Mouse (Mus musculus): Measurements from ENCODE around the gene Dmp1. TPM values are rescaled to one million over a fixed set of nuclear protein-coding genes. Genes with fewer than 3 reads are reported as not detected.

The Dmp1 gene
- total RNA-seq (2021) (under 1 TPM in 1 of 2 experiments, not detected in 1; 0.10 TPM), polyA plus RNA-seq (2012; rRNA removed) (not detected in 2 replicates)
- long read RNA-seq = 0 reads

GRCm38 (mm10) chr5:104202351-104202750 lies at the start of gene Dmp1:
Gene Dmp1, plus strand, starts transcription at chr5:104202613.
- peak; percentile 19 for DNase-seq

- no peak for DNase-seq
Observed at GRCm38 (mm10) chr5:104157701-104158100, 44.7 kb upstream of the Dmp1 start.

GRCm38 (mm10) chr5:104158332-104159052 lies 43.9 kb upstream of the Dmp1 start:
- peak; percentile 60 for DNase-seq

GRCm38 (mm10) chr5:104160581-104160980 lies 41.8 kb upstream of the Dmp1 start:
- DNase-seq = no peak

GRCm38 (mm10) chr5:104161390-104161789 lies 41.0 kb upstream of the Dmp1 start:
- peak; percentile 60 for DNase-seq

GRCm38 (mm10) chr5:104163536-104163935 lies 38.9 kb upstream of the Dmp1 start:
- DNase-seq = no peak

- DNase-seq = no peak
Observed at GRCm38 (mm10) chr5:104170412-104170811, 32.0 kb upstream of the Dmp1 start, which contains the start of gene Dspp. Gene Dspp, plus strand, starts transcription at chr5:104170712.

- no peak for DNase-seq
Observed at GRCm38 (mm10) chr5:104173094-104173493, 29.3 kb upstream of the Dmp1 start.

- DNase-seq = no peak
Observed at GRCm38 (mm10) chr5:104183743-104184142, 18.7 kb upstream of the Dmp1 start.

GRCm38 (mm10) chr5:104187281-104187680 lies 15.1 kb upstream of the Dmp1 start:
- no peak for DNase-seq

GRCm38 (mm10) chr5:104195086-104195485 lies 7.3 kb upstream of the Dmp1 start:
- DNase-seq = peak; percentile 10

- DNase-seq = no peak
Observed at GRCm38 (mm10) chr5:104201153-104201950, 1.1 kb upstream of the Dmp1 start.

GRCm38 (mm10) chr5:104212531-104212930 lies 10.1 kb downstream of the Dmp1 start:
- no peak for DNase-seq

GRCm38 (mm10) chr5:104218926-104219325 lies 16.5 kb downstream of the Dmp1 start:
- no peak for DNase-seq

GRCm38 (mm10) chr5:104224299-104224698 lies 21.9 kb downstream of the Dmp1 start:
- DNase-seq = no peak

- no peak for DNase-seq
Observed at GRCm38 (mm10) chr5:104224750-104225149, 22.3 kb downstream of the Dmp1 start.

GRCm38 (mm10) chr5:104228497-104228896 lies 26.1 kb downstream of the Dmp1 start:
- no peak for DNase-seq

GRCm38 (mm10) chr5:104236741-104237140 lies 34.3 kb downstream of the Dmp1 start:
- no peak for DNase-seq

GRCm38 (mm10) chr5:104239674-104240378 lies 37.4 kb downstream of the Dmp1 start:
- DNase-seq = peak; percentile 40

- no peak for DNase-seq
Observed at GRCm38 (mm10) chr5:104244261-104244660, 41.8 kb downstream of the Dmp1 start.

GRCm38 (mm10) chr5:104251811-104252210 lies 49.4 kb downstream of the Dmp1 start:
- peak; percentile 2 for DNase-seq

- DNase-seq = no peak
Observed at GRCm38 (mm10) chr5:104256585-104256984, 54.2 kb downstream of the Dmp1 start.
